Mouse (Mus musculus): ENCODE data around the gene Phactr4. TPM values are rescaled to one million over a fixed set of nuclear protein-coding genes. Genes with fewer than 3 reads are reported as not detected.
A peak's percentile ranks its signal among the peaks of the same experiment; 100 is the strongest.

The Phactr4 gene
- polyA plus RNA-seq, 1 experiment from 2014 or later = 15.9 TPM

GRCm38 (mm10) chr4:132367480-132368201 lies 54.6 kb downstream of the Phactr4 start:
- H3K9ac ChIP-seq = no peak overlapping the region
- H3K27ac ChIP-seq (replicated peaks) = no peak overlapping the region
- WGBS = 90% methylated on average over 18 of the region's 18 CpGs
- no peak for ATAC-seq (ENCODE audit: extremely low read depth, insufficient number of reproducible peaks, low FRiP score, low TSS enrichment)
- H3K27me3 ChIP-seq (replicated peaks) = no peaks in the 10 kb centered on the region
- no peaks in the 10 kb centered on the region for H3K9me3 ChIP-seq
- no peak overlapping the region for H3K4me3 ChIP-seq
- H3K36me3 ChIP-seq = peaks cover 98% of the 10 kb centered on the region
- H3K4me1 ChIP-seq = no peaks in the 10 kb centered on the region
- no peak overlapping the region for H3K4me2 ChIP-seq

GRCm38 (mm10) chr4:132365450-132366060 lies 56.7 kb downstream of the Phactr4 start:
- ATAC-seq (ENCODE audit: extremely low read depth, insufficient number of reproducible peaks, low FRiP score, low TSS enrichment) = no peak
- Histone ChIP-seq H3K36me3 (peaks cover 95% of the 10 kb centered on the region), H3K27me3 (replicated peaks) (no peaks in the 10 kb centered on the region), H3K27ac (replicated peaks) (no peak overlapping the region), H3K9me3 (no peaks in the 10 kb centered on the region), H3K4me2 (no peak overlapping the region), H3K9ac (no peak overlapping the region), H3K4me3 (no peak overlapping the region), H3K4me1 (no peaks in the 10 kb centered on the region)
- 82% methylated on average over 13 of the region's 13 CpGs for WGBS

GRCm38 (mm10) chr4:132363487-132363886 lies 58.8 kb downstream of the Phactr4 start:
- H3K4me1 ChIP-seq = no peaks in the 10 kb centered on the region
- ATAC-seq (ENCODE audit: extremely low read depth, insufficient number of reproducible peaks, low FRiP score, low TSS enrichment) = no peak
- no peak overlapping the region for H3K4me3 ChIP-seq
- no peak overlapping the region for H3K27ac ChIP-seq (replicated peaks)
- H3K4me2 ChIP-seq = no peak overlapping the region
- H3K36me3 ChIP-seq = peaks cover 95% of the 10 kb centered on the region
- H3K27me3 ChIP-seq (replicated peaks) = no peaks in the 10 kb centered on the region
- 95% methylated on average over 11 of the region's 11 CpGs for WGBS
- H3K9ac ChIP-seq = no peak overlapping the region
- H3K9me3 ChIP-seq = no peaks in the 10 kb centered on the region

DNA sequence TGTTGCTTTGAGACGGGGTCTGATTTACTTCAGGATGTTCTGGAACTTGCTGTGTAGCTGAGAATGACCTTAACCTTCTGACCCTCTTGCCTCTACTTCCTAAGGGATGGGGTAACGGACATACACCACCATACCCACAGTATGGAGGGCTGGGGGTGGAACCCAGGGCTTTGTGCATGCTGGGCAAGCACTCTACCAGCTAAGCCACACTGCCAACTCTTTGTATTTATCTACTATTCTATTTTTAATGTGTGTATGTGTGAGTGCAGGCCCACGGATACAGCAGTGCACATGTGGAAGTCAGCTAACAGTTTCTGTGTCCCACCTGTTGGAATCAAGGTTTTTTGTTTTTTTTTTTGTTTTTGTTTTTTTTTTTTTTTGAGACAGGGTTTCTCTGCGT lies 62.8 kb downstream of the Phactr4 start:
- H3K27ac ChIP-seq (replicated peaks) = peak overlapping the region; percentile 17; the same call in 1 of the 2 replicates
- H3K9me3 ChIP-seq = no peaks in the 10 kb centered on the region
- ATAC-seq (ENCODE audit: extremely low read depth, insufficient number of reproducible peaks, low FRiP score, low TSS enrichment) = no peak
- 67% methylated on average over 3 of the region's 4 CpGs for whole genome bisulfite sequencing
- H3K4me2 ChIP-seq = no peak overlapping the region
- no peaks in the 10 kb centered on the region for H3K4me1 ChIP-seq
- H3K36me3 ChIP-seq = peaks cover 80% of the 10 kb centered on the region
- H3K27me3 ChIP-seq (replicated peaks) = no peaks in the 10 kb centered on the region
- no peak overlapping the region for H3K4me3 ChIP-seq
- peak overlapping the region; percentile 56; the same call in 1 of the 2 replicates for H3K9ac ChIP-seq

- no peak for ATAC-seq (ENCODE audit: extremely low read depth, insufficient number of reproducible peaks, low FRiP score, low TSS enrichment)
- no peaks in the 10 kb centered on the region for H3K9me3 ChIP-seq
- H3K27ac ChIP-seq (replicated peaks) = no peak overlapping the region
- peak overlapping the region; percentile 13; the same call in 1 of the 2 replicates for H3K4me2 ChIP-seq
- H3K27me3 ChIP-seq (replicated peaks) = no peaks in the 10 kb centered on the region
- no peak overlapping the region for H3K4me3 ChIP-seq
- peaks cover 17% of the 10 kb centered on the region for H3K4me1 ChIP-seq
- 39% methylated on average over 12 of the region's 12 CpGs for WGBS
- peak overlapping the region; percentile 37; the same call in 1 of the 2 replicates for H3K9ac ChIP-seq
- peaks cover 60% of the 10 kb centered on the region for H3K36me3 ChIP-seq
These were observed 66.1 kb downstream of the Phactr4 start for GRCm38 (mm10) chr4:132356170-132356569.

DNA sequence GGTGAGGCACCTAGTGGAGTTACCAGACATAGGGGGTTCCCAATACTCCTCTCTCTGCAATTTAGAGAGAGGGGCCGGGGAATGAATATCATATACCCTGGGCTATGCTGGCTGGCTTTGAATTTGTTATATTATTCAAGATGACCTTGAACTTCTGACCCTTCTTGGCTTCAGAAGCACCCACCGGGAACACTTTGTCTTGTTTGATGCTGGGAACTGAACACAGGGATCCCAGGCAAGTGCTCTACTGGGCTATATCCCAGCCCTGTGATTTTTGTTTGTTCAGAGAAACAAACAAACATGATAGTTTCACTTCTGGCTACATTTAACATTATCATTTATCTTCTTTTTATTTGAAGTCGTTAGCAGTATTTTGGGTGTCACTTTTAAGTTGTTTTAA lies 66.9 kb downstream of the Phactr4 start:
- H3K9ac ChIP-seq = no peak overlapping the region
- WGBS = 83% methylated on average over 3 of the region's 3 CpGs
- no peak overlapping the region for H3K27ac ChIP-seq (replicated peaks)
- H3K4me3 ChIP-seq = no peak overlapping the region
- H3K27me3 ChIP-seq (replicated peaks) = no peaks in the 10 kb centered on the region
- no peak for ATAC-seq (ENCODE audit: extremely low read depth, insufficient number of reproducible peaks, low FRiP score, low TSS enrichment)
- H3K9me3 ChIP-seq = no peaks in the 10 kb centered on the region
- no peak overlapping the region for H3K4me2 ChIP-seq
- H3K36me3 ChIP-seq = peaks cover 59% of the 10 kb centered on the region
- peaks cover 21% of the 10 kb centered on the region for H3K4me1 ChIP-seq

- Histone ChIP-seq H3K4me1 (peaks cover 21% of the 10 kb centered on the region), H3K36me3 (peaks cover 59% of the 10 kb centered on the region), H3K4me2 (no peak overlapping the region), H3K27me3 (replicated peaks) (no peaks in the 10 kb centered on the region), H3K9ac (no peak overlapping the region), H3K9me3 (no peaks in the 10 kb centered on the region), H3K27ac (replicated peaks) (no peak overlapping the region), H3K4me3 (no peak overlapping the region)
- WGBS = 85% methylated on average over 4 of the region's 4 CpGs
- no peak for ATAC-seq (ENCODE audit: extremely low read depth, insufficient number of reproducible peaks, low FRiP score, low TSS enrichment)
These were observed 67.7 kb downstream of the Phactr4 start for GRCm38 (mm10) chr4:132354571-132354970.

- H3K4me3 ChIP-seq = peak within 1 kb of the TSS; percentile 77
- H3K36me3 ChIP-seq = peaks cover 51% of the 10 kb centered on the region
- ATAC-seq (ENCODE audit: extremely low read depth, insufficient number of reproducible peaks, low FRiP score, low TSS enrichment) = peak; percentile 81
- H3K27me3 ChIP-seq (replicated peaks) = no peaks in the 10 kb centered on the region
- WGBS = under 1% methylated on average over 31 of the region's 31 CpGs
- H3K4me1 ChIP-seq = peaks cover 21% of the 10 kb centered on the region
- H3K9me3 ChIP-seq = no peaks in the 10 kb centered on the region
- peak within 1 kb of the TSS; percentile 93 for H3K9ac ChIP-seq
- peak within 1 kb of the TSS; percentile 96 for H3K27ac ChIP-seq (replicated peaks)
- peak within 1 kb of the TSS; percentile 88 for H3K4me2 ChIP-seq
These were observed 68.8 kb downstream of the Phactr4 start, which contains the start of gene Rcc1 for GRCm38 (mm10) chr4:132353481-132353885. Gene Rcc1, minus strand, starts transcription at chr4:132353605.

GRCm38 (mm10) chr4:132352739-132353138 lies 69.5 kb downstream of the Phactr4 start:
- H3K27ac ChIP-seq (replicated peaks) = peak overlapping the region; percentile 96
- no peak for ATAC-seq (ENCODE audit: extremely low read depth, insufficient number of reproducible peaks, low FRiP score, low TSS enrichment)
- H3K4me1 ChIP-seq = peaks cover 21% of the 10 kb centered on the region
- peak overlapping the region; percentile 88 for H3K4me2 ChIP-seq
- WGBS = under 1% methylated on average over 14 of the region's 14 CpGs
- H3K36me3 ChIP-seq = peaks cover 44% of the 10 kb centered on the region
- H3K4me3 ChIP-seq = peak overlapping the region; percentile 77
- no peaks in the 10 kb centered on the region for H3K9me3 ChIP-seq
- peak overlapping the region; percentile 93 for H3K9ac ChIP-seq
- no peaks in the 10 kb centered on the region for H3K27me3 ChIP-seq (replicated peaks)

GRCm38 (mm10) chr4:132351401-132351800 lies 70.9 kb downstream of the Phactr4 start:
- peak overlapping the region; percentile 88 for H3K4me2 ChIP-seq
- peak overlapping the region; percentile 77 for H3K4me3 ChIP-seq
- H3K4me1 ChIP-seq = peaks cover 21% of the 10 kb centered on the region
- no peaks in the 10 kb centered on the region for H3K9me3 ChIP-seq
- 28% methylated on average over 1 of the region's 1 CpGs for WGBS
- H3K27ac ChIP-seq (replicated peaks) = 0 out of 2 replicates have a peak overlapping the region, but pooled peaks have one; percentile 9
- H3K36me3 ChIP-seq = peaks cover 32% of the 10 kb centered on the region
- no peaks in the 10 kb centered on the region for H3K27me3 ChIP-seq (replicated peaks)
- H3K9ac ChIP-seq = peak overlapping the region; percentile 93
- ATAC-seq (ENCODE audit: extremely low read depth, insufficient number of reproducible peaks, low FRiP score, low TSS enrichment) = no peak

DNA sequence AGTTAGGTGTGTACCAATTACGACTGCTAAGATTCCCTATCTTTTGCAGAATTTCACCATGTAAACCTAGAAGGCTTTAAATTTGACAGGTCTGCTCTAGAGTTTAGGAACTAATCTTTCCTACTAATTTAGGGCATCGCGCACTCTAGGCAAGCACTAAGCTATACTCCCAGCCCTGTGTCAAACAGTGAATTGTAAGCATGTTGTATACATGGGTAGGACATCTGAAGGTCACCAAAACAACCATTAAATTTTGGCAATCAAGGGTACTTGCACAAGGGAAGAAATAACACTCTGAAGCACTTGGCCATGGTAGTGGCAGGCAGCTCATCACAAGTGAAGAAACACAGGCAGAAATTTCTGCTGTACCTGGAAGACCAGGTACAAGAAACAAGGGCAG lies 71.4 kb downstream of the Phactr4 start:
- Histone ChIP-seq H3K4me3 (no peak overlapping the region), H3K9me3 (no peaks in the 10 kb centered on the region), H3K36me3 (peaks cover 26% of the 10 kb centered on the region), H3K9ac (no peak overlapping the region), H3K27me3 (replicated peaks) (no peaks in the 10 kb centered on the region), H3K4me2 (no peak overlapping the region), H3K27ac (replicated peaks) (0 out of 2 replicates have a peak overlapping the region, but pooled peaks have one; percentile 5), H3K4me1 (peaks cover 23% of the 10 kb centered on the region)
- 69% methylated on average over 3 of the region's 3 CpGs for WGBS
- no peak for ATAC-seq (ENCODE audit: extremely low read depth, insufficient number of reproducible peaks, low FRiP score, low TSS enrichment)
